Mouse (Mus musculus) ES-E14 (cell line): Measurements from ENCODE around the gene Shc1. TPM values are rescaled to one million over a fixed set of nuclear protein-coding genes. Genes with fewer than 3 reads are reported as not detected.

Experiments
- DNase-seq: peaks from one replicate; pipeline ENCODE4 v3.0.0-alpha.2; 2013; ENCODE audit warnings: low read depth, low spot score
- H3K27ac ChIP-seq: 2 replicates; pipeline ENCODE4 v1.5.1; 2012; ENCODE audit warnings: low read depth, mild to moderate bottlenecking, low read length, moderate library complexity, mixed read lengths; ENCODE audit not compliant: poor library complexity, insufficient read depth, severe bottlenecking
- H3K36me3 ChIP-seq: 2 replicates; pipeline ENCODE4 v1.6.1; 2012; ENCODE audit warnings: mild to moderate bottlenecking, low read length, moderate library complexity, mixed read lengths; ENCODE audit not compliant: control insufficient read depth, poor library complexity, insufficient read depth, severe bottlenecking
- H3K4me1 ChIP-seq, 2 experiments: fragments of 150-350 bp in 1 of 2; sonication (generic) in 1 of 2; 2 replicates each; pipeline ENCODE4 v1.6.1; 2012; ENCODE audit warnings: low read length in 2 of 2, mild to moderate bottlenecking in 1 of 2, mixed read lengths in 1 of 2; ENCODE audit not compliant: control insufficient read depth in 2 of 2, insufficient read depth in 2 of 2, poor library complexity in 1 of 2
- H3K4me3 ChIP-seq, 2 experiments: fragments of 150-350 bp in 1 of 2; sonication (generic) in 1 of 2; 2 replicates each; pipeline ENCODE4 v1.5.1; 2012; ENCODE audit warnings: low read length in 2 of 2, low read depth in 1 of 2, mild to moderate bottlenecking in 1 of 2, mixed read lengths in 1 of 2; ENCODE audit not compliant: insufficient read depth in 1 of 2, poor library complexity in 1 of 2, severe bottlenecking in 1 of 2
- H3K9ac ChIP-seq: 2 replicates; pipeline ENCODE4 v1.6.1; 2012; ENCODE audit warnings: low read depth, mild to moderate bottlenecking, low read length, mixed read lengths; ENCODE audit not compliant: poor library complexity, insufficient read depth, severe bottlenecking
- H3K9me3 ChIP-seq: fragments of 150-350 bp; sonication (generic); 2 replicates; pipeline ENCODE4 v1.6.1; 2012; ENCODE audit warnings: low read depth, mild to moderate bottlenecking, low read length; ENCODE audit not compliant: control insufficient read depth, insufficient read depth
- CHD2 ChIP-seq: IDR thresholded peaks from 2 replicates; pipeline ENCODE4 v1.6.1; 2014; ENCODE audit warnings: mild to moderate bottlenecking, low read depth, low read length, inconsistent platforms
- HCFC1 ChIP-seq: IDR thresholded peaks from 2 replicates; pipeline ENCODE4 v1.6.1; 2012; ENCODE audit warnings: low read length, inconsistent platforms, borderline replicate concordance; ENCODE audit not compliant: insufficient read depth
- MAFK ChIP-seq: IDR thresholded peaks from 2 replicates; pipeline ENCODE4 v1.6.1; 2014; ENCODE audit warnings: mild to moderate bottlenecking, low read depth, low read length, inconsistent platforms; ENCODE audit not compliant: insufficient read depth
- ZC3H11A ChIP-seq: IDR thresholded peaks from 2 replicates; pipeline ENCODE4 v1.6.1; 2012; ENCODE audit warnings: low read depth, mild to moderate bottlenecking, inconsistent platforms, low read length, borderline replicate concordance
- ZNF384 ChIP-seq: IDR thresholded peaks from 2 replicates; pipeline ENCODE4 v1.6.1; 2012; ENCODE audit warnings: low read depth, low read length, inconsistent platforms
- in situ Hi-C, 2 experiments: fragments of 600-800 bp; cut with MboI; formaldehyde crosslinking; loops; one replicate each; pipeline ENCODE4 v1.15.1; 2025; ENCODE audit warnings: low sequenced_read_pairs in 2 of 2, inconsistent platforms in 1 of 2; ENCODE audit not compliant: unreplicated experiment in 2 of 2
- total RNA-seq: library from RNA; depleted of rRNA; stranded (reverse); fragments of 300-350 nt; gene quantifications from 2 replicates; pipeline ENCODE4 v1.2.3, GENCODE M21; 2012

Gene Shc1
- total RNA-seq, 1 experiment: 72.0 TPM

- H3K4me1 ChIP-seq: peaks cover 13 to 17% of the 10 kb centered on the region in 2 experiments; a peak in 3 of 4 replicates
- peaks cover 24% of the 10 kb centered on the region for H3K36me3 ChIP-seq
- peak overlapping the region; percentile 92 for H3K27ac ChIP-seq
- peak overlapping the region; percentile 94 for H3K9ac ChIP-seq
- H3K9me3 ChIP-seq: no peaks in the 10 kb centered on the region
- DNase-seq: no peak
- TF ChIP-seq CHD2 (no peak), ZNF384 (no peak)
- H3K4me3 ChIP-seq: peak overlapping the region; percentile 87 to 98
- in situ Hi-C loops: no loop called here
Measured at GRCm38 (mm10) chr3:89418861-89419250, 613 bp downstream of the Shc1 start.

- peak overlapping the region; percentile 87 to 98 for H3K4me3 ChIP-seq
- peaks cover 15 to 23% of the 10 kb centered on the region in 2 experiments; a peak in 3 of 4 replicates for H3K4me1 ChIP-seq
- no peaks in the 10 kb centered on the region for H3K9me3 ChIP-seq
- H3K27ac ChIP-seq: peak overlapping the region; percentile 93
- in situ Hi-C loops: no loop called here
- no peak for DNase-seq
- TF ChIP-seq ZNF384: no peak
- TF ChIP-seq MAFK: no peak
- TF ChIP-seq HCFC1: peak; percentile 9; the same call in 1 of the 2 replicates
- H3K9ac ChIP-seq: peak overlapping the region; percentile 94
- H3K36me3 ChIP-seq: peaks cover 26% of the 10 kb centered on the region
Measured at GRCm38 (mm10) chr3:89419571-89419970, 1.3 kb downstream of the Shc1 start.

GRCm38 (mm10) chr3:89419981-89420380, 1.7 kb downstream of the Shc1 start:
- Histone ChIP-seq H3K4me3 (peak overlapping the region; percentile 87 to 98), H3K9me3 (no peaks in the 10 kb centered on the region), H3K9ac (peak overlapping the region; percentile 65), H3K27ac (peak overlapping the region; percentile 93), H3K4me1 (peaks cover 19 to 26% of the 10 kb centered on the region in 2 experiments), H3K36me3 (peaks cover 26% of the 10 kb centered on the region)
- no peak for DNase-seq
- in situ Hi-C loops: no loop called here
- 0 out of 2 replicates have a peak, but pooled peaks have one; percentile 60 for TF ChIP-seq ZNF384
- TF ChIP-seq ZC3H11A: no peak

DNA sequence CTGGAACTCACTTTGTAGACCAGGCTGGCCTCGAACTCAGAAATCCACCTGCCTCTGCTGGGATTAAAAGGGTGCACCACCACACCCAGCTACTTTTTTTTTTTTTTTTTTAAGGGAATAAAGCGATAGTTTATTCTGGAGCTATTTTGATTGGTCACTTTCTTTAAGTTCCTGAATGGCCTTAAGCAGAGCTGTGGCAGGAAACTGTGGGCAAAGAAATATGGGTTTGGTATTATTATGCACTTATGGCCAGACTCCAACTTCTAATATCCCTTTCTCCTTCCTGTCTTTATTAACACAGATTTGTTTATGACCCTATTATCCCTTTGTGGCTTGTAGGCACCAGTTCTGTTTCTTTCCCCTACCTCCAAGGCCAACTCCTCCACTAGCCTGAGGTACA, 2.2 kb downstream of the Shc1 start:
- DNase-seq: no peak
- Histone ChIP-seq H3K4me3 (peak overlapping the region; percentile 80 to 98; a peak in 3 of 4 replicates), H3K27ac (peak overlapping the region; percentile 70), H3K9ac (no peak overlapping the region; the same call in 1 of the 2 replicates), H3K36me3 (peaks cover 27% of the 10 kb centered on the region), H3K9me3 (no peaks in the 10 kb centered on the region), H3K4me1 (peaks cover 22 to 29% of the 10 kb centered on the region in 2 experiments)
- in situ Hi-C loops: no loop called here
- TF ChIP-seq ZNF384: 0 out of 2 replicates have a peak, but pooled peaks have one; percentile 3
- no peak for TF ChIP-seq HCFC1
- no peak for TF ChIP-seq MAFK
- no peak for TF ChIP-seq ZC3H11A

DNA sequence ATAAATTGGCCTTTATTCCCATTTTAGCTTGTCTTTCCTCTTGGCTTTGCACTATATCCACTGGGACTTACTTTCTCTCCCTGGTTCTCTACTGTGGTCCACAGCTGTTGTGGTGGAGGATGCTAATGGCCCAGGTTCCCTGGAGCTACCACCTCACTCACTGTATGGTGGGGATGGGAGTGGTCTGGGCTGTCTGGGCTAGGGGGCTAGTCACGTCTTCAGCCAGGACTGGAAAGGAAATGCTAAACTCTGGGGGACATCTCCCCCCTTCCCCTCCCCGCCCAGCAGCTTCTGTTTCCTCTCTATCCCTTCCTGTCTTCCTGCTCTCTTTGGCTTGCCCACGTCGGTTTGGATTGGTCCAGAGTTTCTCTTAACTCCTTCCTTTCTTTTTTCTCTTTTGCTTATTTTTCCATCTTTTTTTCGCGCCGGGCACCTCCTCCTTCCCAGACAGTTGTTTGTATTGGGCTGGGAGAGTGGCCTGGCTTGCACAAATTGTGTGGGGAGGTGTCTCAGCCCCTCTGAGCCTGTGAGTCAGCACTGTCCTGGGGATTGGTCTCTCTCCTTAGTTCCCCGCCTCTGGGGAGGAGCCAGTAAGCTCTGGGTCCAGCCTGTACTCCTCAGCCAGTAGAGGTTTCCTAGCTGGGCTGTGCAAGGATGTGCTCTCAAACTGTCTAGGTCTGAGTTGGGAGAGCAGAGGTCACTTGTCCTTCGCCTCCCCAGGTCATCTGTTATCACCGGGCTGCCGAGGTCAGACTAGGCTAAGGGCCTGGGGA, 2.9 kb downstream of the Shc1 start:
- in situ Hi-C loops: no loop called here
- no peak for TF ChIP-seq HCFC1
- no peak for TF ChIP-seq ZC3H11A
- TF ChIP-seq MAFK: peak; percentile 73
- TF ChIP-seq ZNF384: no peak
- no peak for TF ChIP-seq CHD2
- H3K36me3 ChIP-seq: peaks cover 23% of the 10 kb centered on the region
- peak overlapping the region; percentile 70 for H3K27ac ChIP-seq
- H3K4me3 ChIP-seq: peak overlapping the region; percentile 65 to 80
- DNase-seq: no peak
- no peaks in the 10 kb centered on the region for H3K9me3 ChIP-seq
- peaks cover 22 to 28% of the 10 kb centered on the region in 2 experiments for H3K4me1 ChIP-seq
- peak overlapping the region; percentile 84 for H3K9ac ChIP-seq
